Mouse (Mus musculus) stomach, embryonic 15.5 days (tissue): ENCODE data around the gene Orai2. TPM values are rescaled to one million over a fixed set of nuclear protein-coding genes. Genes with fewer than 3 reads are reported as not detected.
A peak's percentile ranks its signal among the peaks of the same experiment; 100 is the strongest.
"Not testable (repeated sequence)": the region's sequence is repeated elsewhere in the genome, so short reads cannot be mapped to it uniquely, and the experiment has no call there.

Experiments
- ATAC-seq: fragments of 200-750 bp; cut with Nextera tagmentation; 2 replicates; pipeline ENCODE4 v1.8.0; 2017; ENCODE audit warnings: low read depth, moderate number of reproducible peaks, moderate TSS enrichment; ENCODE audit not compliant: insufficient read depth, low FRiP score
- H3K27ac ChIP-seq: fragments of 300-500 bp; sonication (generic); 2 replicates; pipeline ENCODE4 v1.5.1; 2015; ENCODE audit warnings: mild to moderate bottlenecking, inconsistent platforms
- H3K27me3 ChIP-seq: fragments of 300-500 bp; sonication (generic); replicated peaks from 2 replicates; pipeline ENCODE4 v1.6.1; 2015; ENCODE audit warnings: inconsistent platforms
- H3K36me3 ChIP-seq: fragments of 300-500 bp; sonication (generic); 2 replicates; pipeline ENCODE4 v1.6.1; 2015; ENCODE audit warnings: inconsistent platforms
- H3K4me1 ChIP-seq: fragments of 300-500 bp; sonication (generic); 2 replicates; pipeline ENCODE4 v1.6.1; 2015; ENCODE audit warnings: inconsistent platforms
- H3K4me2 ChIP-seq: fragments of 300-500 bp; sonication (generic); 2 replicates; pipeline ENCODE4 v1.6.1; 2015; ENCODE audit warnings: mild to moderate bottlenecking, inconsistent platforms
- H3K4me3 ChIP-seq: fragments of 300-500 bp; sonication (generic); replicated peaks from 2 replicates; pipeline ENCODE4 v1.5.1; 2015; ENCODE audit warnings: inconsistent platforms
- H3K9ac ChIP-seq: fragments of 300-500 bp; sonication (generic); 2 replicates; pipeline ENCODE4 v1.6.1; 2015; ENCODE audit warnings: inconsistent platforms
- H3K9me3 ChIP-seq: fragments of 300-500 bp; sonication (generic); 2 replicates; pipeline ENCODE4 v1.6.1; 2016; ENCODE audit warnings: inconsistent platforms
- WGBS: fragments of 180-500 bp; shearing (Covaris S2); methylation state at CpG from one replicate; pipeline ENCODE4 v1.1.7; 2015; 5-methylcytosine and 5-hydroxymethylcytosine counted together
- polyA plus RNA-seq: library from polyadenylated mRNA; unstranded; fragments of >200 nt; fragmentation: Nextera tagmentation; extraction: Ambion mirVana; gene quantifications from 2 replicates; pipeline ENCODE4 v1.2.1, GENCODE M21; 2015

The Orai2 gene
- polyA plus RNA-seq, 1 experiment from 2014 or later, result 7.0 TPM

- Histone ChIP-seq H3K27ac (no peak overlapping the region), H3K36me3 (no peaks in the 10 kb centered on the region), H3K4me3 (peak overlapping the region; percentile 59), H3K9me3 (no peaks in the 10 kb centered on the region), H3K4me1 (peaks cover 22% of the 10 kb centered on the region), H3K4me2 (peak overlapping the region; percentile 95), H3K27me3 (no peaks in the 10 kb centered on the region), H3K9ac (peak overlapping the region; percentile 44)
- 12% methylated on average over 15 of the region's 15 CpGs for WGBS
- ATAC-seq, result no peak; the same call in 1 of the 2 replicates
Observed at GRCm38 (mm10) chr5:136169626-136170511, 644 bp downstream of the Orai2 start.

- no peaks in the 10 kb centered on the region for H3K36me3 ChIP-seq
- H3K4me1 ChIP-seq, result peaks cover 14% of the 10 kb centered on the region
- WGBS, result 93% methylated on average over 3 of the region's 3 CpGs
- no peak overlapping the region for H3K9ac ChIP-seq
- H3K4me3 ChIP-seq, result no peak overlapping the region
- H3K27ac ChIP-seq, result no peak overlapping the region
- ATAC-seq, result no peak
- H3K27me3 ChIP-seq, result no peaks in the 10 kb centered on the region
- H3K4me2 ChIP-seq, result no peak overlapping the region
- no peaks in the 10 kb centered on the region for H3K9me3 ChIP-seq
Observed at GRCm38 (mm10) chr5:136168071-136168470, 2.4 kb downstream of the Orai2 start.

- no peak overlapping the region for H3K4me2 ChIP-seq
- H3K9me3 ChIP-seq, result no peaks in the 10 kb centered on the region
- no peak for ATAC-seq
- H3K4me3 ChIP-seq, result no peak overlapping the region
- no peak overlapping the region for H3K27ac ChIP-seq
- no peaks in the 10 kb centered on the region for H3K27me3 ChIP-seq
- H3K4me1 ChIP-seq, result peaks cover 14% of the 10 kb centered on the region
- 92% methylated on average over 4 of the region's 4 CpGs for WGBS
- no peak overlapping the region for H3K9ac ChIP-seq
- no peaks in the 10 kb centered on the region for H3K36me3 ChIP-seq
Observed at GRCm38 (mm10) chr5:136167296-136167695, 3.2 kb downstream of the Orai2 start.

- no peak overlapping the region for H3K27ac ChIP-seq
- peaks cover 4% of the 10 kb centered on the region; the same call in 1 of the 2 replicates for H3K4me1 ChIP-seq
- H3K27me3 ChIP-seq, result no peaks in the 10 kb centered on the region
- 82% methylated on average over 8 of the region's 8 CpGs for WGBS
- no peak for ATAC-seq
- no peaks in the 10 kb centered on the region for H3K9me3 ChIP-seq
- H3K9ac ChIP-seq, result no peak overlapping the region
- no peak overlapping the region for H3K4me3 ChIP-seq
- no peak overlapping the region for H3K4me2 ChIP-seq
- H3K36me3 ChIP-seq, result no peaks in the 10 kb centered on the region
Observed at GRCm38 (mm10) chr5:136165246-136165645, 5.3 kb downstream of the Orai2 start.

- no peaks in the 10 kb centered on the region for H3K9me3 ChIP-seq
- H3K27ac ChIP-seq, result no peak overlapping the region
- no peak overlapping the region for H3K4me3 ChIP-seq
- no peaks in the 10 kb centered on the region for H3K27me3 ChIP-seq
- no peaks in the 10 kb centered on the region for H3K36me3 ChIP-seq
- H3K4me1 ChIP-seq, result no peaks in the 10 kb centered on the region
- H3K4me2 ChIP-seq, result no peak overlapping the region
- ATAC-seq, result no peak
- WGBS, result 82% methylated on average over 11 of the region's 11 CpGs
- H3K9ac ChIP-seq, result no peak overlapping the region
Observed at GRCm38 (mm10) chr5:136163807-136164474, 6.6 kb downstream of the Orai2 start.

- H3K36me3 ChIP-seq, H3K4me3 ChIP-seq, H3K27ac ChIP-seq, H3K27me3 ChIP-seq, ATAC-seq, H3K9ac ChIP-seq, H3K4me1 ChIP-seq, H3K4me2 ChIP-seq, H3K9me3 ChIP-seq: not testable (repeated sequence)
- 86% methylated on average over 11 of the region's 12 CpGs for WGBS
Observed at GRCm38 (mm10) chr5:136160084-136160483, 10.4 kb downstream of the Orai2 start.

- H3K4me2 ChIP-seq, result no peak overlapping the region
- 78% methylated on average over 5 of the region's 5 CpGs for WGBS
- H3K27me3 ChIP-seq, result no peaks in the 10 kb centered on the region
- ATAC-seq, result no peak
- no peak overlapping the region for H3K27ac ChIP-seq
- H3K4me3 ChIP-seq, result no peak overlapping the region
- H3K36me3 ChIP-seq, result no peaks in the 10 kb centered on the region
- no peaks in the 10 kb centered on the region for H3K9me3 ChIP-seq
- H3K4me1 ChIP-seq, result no peaks in the 10 kb centered on the region
- no peak overlapping the region for H3K9ac ChIP-seq
Observed at GRCm38 (mm10) chr5:136155399-136155798, 15.1 kb downstream of the Orai2 start.

GRCm38 (mm10) chr5:136152365-136152764 lies 18.1 kb downstream of the Orai2 start:
- Histone ChIP-seq H3K9me3 (no peaks in the 10 kb centered on the region), H3K4me3 (no peak overlapping the region), H3K36me3 (no peaks in the 10 kb centered on the region), H3K27me3 (no peaks in the 10 kb centered on the region), H3K4me2 (no peak overlapping the region), H3K9ac (no peak overlapping the region), H3K27ac (no peak overlapping the region), H3K4me1 (no peaks in the 10 kb centered on the region)
- no peak for ATAC-seq
- WGBS, result 71% methylated on average over 8 of the region's 8 CpGs

GRCm38 (mm10) chr5:136149134-136149576 lies 21.4 kb downstream of the Orai2 start:
- not testable (repeated sequence) for ATAC-seq, H3K9me3 ChIP-seq, H3K9ac ChIP-seq, H3K4me1 ChIP-seq, H3K4me3 ChIP-seq, H3K27ac ChIP-seq, H3K4me2 ChIP-seq, H3K27me3 ChIP-seq, H3K36me3 ChIP-seq
- 55% methylated on average over 5 of the region's 5 CpGs for WGBS

GRCm38 (mm10) chr5:136147704-136148103 lies 22.8 kb downstream of the Orai2 start:
- Histone ChIP-seq H3K4me1 (no peaks in the 10 kb centered on the region), H3K36me3 (no peaks in the 10 kb centered on the region), H3K9ac (no peak overlapping the region), H3K4me3 (no peak overlapping the region), H3K27me3 (no peaks in the 10 kb centered on the region), H3K27ac (no peak overlapping the region), H3K4me2 (no peak overlapping the region), H3K9me3 (no peaks in the 10 kb centered on the region)
- WGBS, result 69% methylated on average over 8 of the region's 8 CpGs
- no peak for ATAC-seq

- Histone ChIP-seq H3K4me3 (no peak overlapping the region), H3K9ac (no peak overlapping the region), H3K4me2 (no peak overlapping the region), H3K27me3 (no peaks in the 10 kb centered on the region), H3K36me3 (no peaks in the 10 kb centered on the region; the same call in 1 of the 2 replicates), H3K27ac (no peak overlapping the region), H3K9me3 (no peaks in the 10 kb centered on the region), H3K4me1 (no peaks in the 10 kb centered on the region)
- 89% methylated on average over 1 of the region's 1 CpGs for WGBS
- no peak for ATAC-seq
Observed at GRCm38 (mm10) chr5:136146936-136147335, 23.6 kb downstream of the Orai2 start.
